Mouse (Mus musculus): ENCODE data around the gene Ywhag. TPM values are rescaled to one million over a fixed set of nuclear protein-coding genes. Genes with fewer than 3 reads are reported as not detected.

Gene Ywhag
- total and polyA plus RNA-seq, 3 experiments = 99.0 to 304 (median 275) TPM

- no peak overlapping the region for H3K9ac ChIP-seq (ENCODE audit: low read depth, low read length)
- peak overlapping the region; percentile 61 for H3K27ac ChIP-seq
- no peaks in the 10 kb centered on the region for H3K79me2 ChIP-seq (replicated peaks; ENCODE audit: control insufficient read depth, insufficient read depth, low read length)
- DNase-seq = no peak
- TF ChIP-seq CTCF (IDR thresholded peaks at IDR 0.05) (no peak), EP300 (IDR thresholded peaks at IDR 0.05; ENCODE audit: insufficient read depth, low read depth, low read length) (no peak)
- no peak overlapping the region for H3K4me3 ChIP-seq
- H3K27me3 ChIP-seq (ENCODE audit: control insufficient read depth, insufficient read depth, low read length) = no peaks in the 10 kb centered on the region
- intact Hi-C loops (cut with DNase I) = loop anchor here (2.0 to 5.0 kb wide), 3 partner anchors 31 to 143 kb away; partner anchors contain the start of gene Ywhag
- 63% methylated on average over 5 of the region's 5 CpGs for WGBS
- H3K36me3 ChIP-seq (ENCODE audit: control insufficient read depth, insufficient read depth, low read length) = no peaks in the 10 kb centered on the region; the same call in 1 of the 2 replicates
- H3K4me1 ChIP-seq (ENCODE audit: control insufficient read depth, insufficient read depth, low read length) = peaks cover 8% of the 10 kb centered on the region
Measured at GRCm38 (mm10) chr5:135904259-135904658, 30.2 kb downstream of the Ywhag start.

- Histone ChIP-seq H3K27me3 (ENCODE audit: control insufficient read depth, insufficient read depth, low read length) (no peaks in the 10 kb centered on the region), H3K4me3 (peak overlapping the region; percentile 48), H3K9ac (ENCODE audit: low read depth, low read length) (peak overlapping the region; percentile 46), H3K36me3 (ENCODE audit: control insufficient read depth, insufficient read depth, low read length) (no peaks in the 10 kb centered on the region; the same call in 1 of the 2 replicates), H3K4me1 (ENCODE audit: control insufficient read depth, insufficient read depth, low read length) (peaks cover 6% of the 10 kb centered on the region), H3K79me2 (replicated peaks; ENCODE audit: control insufficient read depth, insufficient read depth, low read length) (no peaks in the 10 kb centered on the region), H3K27ac (peak overlapping the region; percentile 61)
- intact Hi-C loops (cut with DNase I) = loop anchor here (2.0 to 5.0 kb wide), 4 partner anchors 27 to 144 kb away; partner anchors contain the start of gene Ywhag
- WGBS = 2% methylated on average over 30 of the region's 30 CpGs
- TF ChIP-seq CTCF (IDR thresholded peaks at IDR 0.05) (peak; percentile 99; the same call in 1 of the 2 replicates), POLR2A (IDR thresholded peaks at IDR 0.05; ENCODE audit: insufficient read depth, low read depth, low read length) (peak; percentile 78), EP300 (IDR thresholded peaks at IDR 0.05; ENCODE audit: insufficient read depth, low read depth, low read length) (peak; percentile 93)
- peak; percentile 87 to 95 for DNase-seq
Measured at GRCm38 (mm10) chr5:135903551-135904151, 30.8 kb downstream of the Ywhag start.

GRCm38 (mm10) chr5:135903058-135903457 lies 31.4 kb downstream of the Ywhag start:
- no peak for TF ChIP-seq EP300 (IDR thresholded peaks at IDR 0.05; ENCODE audit: insufficient read depth, low read depth, low read length)
- Histone ChIP-seq H3K79me2 (replicated peaks; ENCODE audit: control insufficient read depth, insufficient read depth, low read length) (no peaks in the 10 kb centered on the region), H3K27ac (peak overlapping the region; percentile 61; the same call in 1 of the 2 replicates), H3K4me3 (peak overlapping the region; percentile 48; the same call in 1 of the 2 replicates), H3K36me3 (ENCODE audit: control insufficient read depth, insufficient read depth, low read length) (no peaks in the 10 kb centered on the region; the same call in 1 of the 2 replicates), H3K9ac (ENCODE audit: low read depth, low read length) (no peak overlapping the region), H3K27me3 (ENCODE audit: control insufficient read depth, insufficient read depth, low read length) (no peaks in the 10 kb centered on the region), H3K4me1 (ENCODE audit: control insufficient read depth, insufficient read depth, low read length) (peaks cover 6% of the 10 kb centered on the region)
- WGBS = 37% methylated on average over 7 of the region's 7 CpGs
- intact Hi-C loops (cut with DNase I) = loop anchor here (2.0 to 5.0 kb wide), 2 partner anchors 26 to 144 kb away; no protein-coding TSS in a partner anchor
- no peak for DNase-seq

GRCm38 (mm10) chr5:135901354-135902095 lies 32.9 kb downstream of the Ywhag start:
- 61% methylated on average over 6 of the region's 6 CpGs for WGBS
- no peak for DNase-seq
- H3K27ac ChIP-seq = no peak overlapping the region
- no peak overlapping the region for H3K9ac ChIP-seq (ENCODE audit: low read depth, low read length)
- H3K4me1 ChIP-seq (ENCODE audit: control insufficient read depth, insufficient read depth, low read length) = peaks cover 2% of the 10 kb centered on the region; the same call in 1 of the 2 replicates
- no peak overlapping the region for H3K4me3 ChIP-seq
- intact Hi-C loops (cut with DNase I) = loop anchor here (2.0 to 5.0 kb wide), 2 partner anchors 25 to 146 kb away; no protein-coding TSS in a partner anchor
- no peaks in the 10 kb centered on the region for H3K36me3 ChIP-seq (ENCODE audit: control insufficient read depth, insufficient read depth, low read length)
- TF ChIP-seq CTCF (IDR thresholded peaks at IDR 0.05) (peak; percentile 53), POLR2A (IDR thresholded peaks at IDR 0.05; ENCODE audit: insufficient read depth, low read depth, low read length) (no peak), EP300 (IDR thresholded peaks at IDR 0.05; ENCODE audit: insufficient read depth, low read depth, low read length) (no peak)
- H3K27me3 ChIP-seq (ENCODE audit: control insufficient read depth, insufficient read depth, low read length) = no peaks in the 10 kb centered on the region
- H3K79me2 ChIP-seq (replicated peaks; ENCODE audit: control insufficient read depth, insufficient read depth, low read length) = no peaks in the 10 kb centered on the region

- Histone ChIP-seq H3K4me1 (ENCODE audit: control insufficient read depth, insufficient read depth, low read length) (no peaks in the 10 kb centered on the region), H3K27ac (no peak overlapping the region), H3K79me2 (replicated peaks; ENCODE audit: control insufficient read depth, insufficient read depth, low read length) (no peaks in the 10 kb centered on the region), H3K4me3 (no peak overlapping the region), H3K9ac (ENCODE audit: low read depth, low read length) (no peak overlapping the region), H3K27me3 (ENCODE audit: control insufficient read depth, insufficient read depth, low read length) (no peaks in the 10 kb centered on the region), H3K36me3 (ENCODE audit: control insufficient read depth, insufficient read depth, low read length) (no peaks in the 10 kb centered on the region)
- TF ChIP-seq EP300 (IDR thresholded peaks at IDR 0.05; ENCODE audit: insufficient read depth, low read depth, low read length) (no peak), CTCF (IDR thresholded peaks at IDR 0.05) (peak; percentile 66)
- WGBS = 87% methylated on average over 3 of the region's 3 CpGs
- intact Hi-C loops (cut with DNase I) = loop anchor here (5.0 kb wide), 1 partner anchor 147 kb away; no protein-coding TSS in a partner anchor
- DNase-seq = no peak
Measured at GRCm38 (mm10) chr5:135900701-135901100, 33.7 kb downstream of the Ywhag start.

GRCm38 (mm10) chr5:135899833-135900232 lies 34.6 kb downstream of the Ywhag start:
- 62% methylated on average over 4 of the region's 4 CpGs for WGBS
- intact Hi-C loops (cut with DNase I) = loop anchor here (2.0 to 5.0 kb wide), 2 partner anchors 147 to 161 kb away; no protein-coding TSS in a partner anchor
- no peaks in the 10 kb centered on the region for H3K79me2 ChIP-seq (replicated peaks; ENCODE audit: control insufficient read depth, insufficient read depth, low read length)
- no peaks in the 10 kb centered on the region for H3K27me3 ChIP-seq (ENCODE audit: control insufficient read depth, insufficient read depth, low read length)
- no peak overlapping the region for H3K27ac ChIP-seq
- no peak for TF ChIP-seq EP300 (IDR thresholded peaks at IDR 0.05; ENCODE audit: insufficient read depth, low read depth, low read length)
- no peak for TF ChIP-seq CTCF (IDR thresholded peaks at IDR 0.05)
- no peak for TF ChIP-seq POLR2A (IDR thresholded peaks at IDR 0.05; ENCODE audit: insufficient read depth, low read depth, low read length)
- H3K4me1 ChIP-seq (ENCODE audit: control insufficient read depth, insufficient read depth, low read length) = no peaks in the 10 kb centered on the region
- H3K4me3 ChIP-seq = no peak overlapping the region
- no peaks in the 10 kb centered on the region for H3K36me3 ChIP-seq (ENCODE audit: control insufficient read depth, insufficient read depth, low read length)
- DNase-seq = no peak
- H3K9ac ChIP-seq (ENCODE audit: low read depth, low read length) = no peak overlapping the region

Data from heart, adult 2 months (tissue).